Mouse (Mus musculus) E14TG2a.4 (cell line): ENCODE data around the gene Btbd16.
A peak's percentile ranks its signal among the peaks of the same experiment; 100 is the strongest.

ENCODE experiments used
- H3K27me3 ChIP-seq: 2 replicates; pipeline ENCODE4 v1.6.1; 2014; ENCODE audit warnings: low read length, control low read depth; ENCODE audit not compliant: insufficient read depth
- H3K36me3 ChIP-seq: 2 replicates; pipeline ENCODE4 v1.6.1; 2014; ENCODE audit warnings: low read length, control low read depth; ENCODE audit not compliant: insufficient read depth
- H3K4me1 ChIP-seq: replicated peaks from 2 replicates; pipeline ENCODE4 v1.6.1; 2014; ENCODE audit warnings: low read depth, low read length, control low read depth
- H3K4me3 ChIP-seq: replicated peaks from 2 replicates; pipeline ENCODE4 v1.5.1; 2014; ENCODE audit warnings: mild to moderate bottlenecking, low read length
- H3K9me3 ChIP-seq: 2 replicates; pipeline ENCODE4 v1.6.1; 2014; ENCODE audit warnings: low read length, control low read depth
- CTCF ChIP-seq: conservative IDR thresholded peaks from 2 replicates; pipeline ENCODE4 v1.5.1; 2014; ENCODE audit warnings: low read length
- NANOG ChIP-seq: IDR thresholded peaks from 2 replicates; pipeline ENCODE4 v1.6.1; 2014; ENCODE audit warnings: borderline replicate concordance, low read length, mixed read lengths
- POU5F1 ChIP-seq: IDR thresholded peaks from 2 replicates; pipeline ENCODE4 v1.6.1; 2014; ENCODE audit warnings: low read length, borderline replicate concordance

The Btbd16 gene

GRCm38 (mm10) chr7:130834299-130834698 lies 60.4 kb downstream of the Btbd16 start:
- Histone ChIP-seq H3K4me1 (peaks cover 53% of the 10 kb centered on the region), H3K4me3 (no peak overlapping the region), H3K9me3 (no peaks in the 10 kb centered on the region), H3K27me3 (peaks cover 26% of the 10 kb centered on the region), H3K36me3 (no peaks in the 10 kb centered on the region)
- TF ChIP-seq NANOG, result no peak

GRCm38 (mm10) chr7:130834958-130835861 lies 61.3 kb downstream of the Btbd16 start:
- Histone ChIP-seq H3K4me1 (peaks cover 46% of the 10 kb centered on the region), H3K9me3 (no peaks in the 10 kb centered on the region)
- TF ChIP-seq POU5F1 (no peak), CTCF (no peak), NANOG (no peak)

GRCm38 (mm10) chr7:130836066-130836465 lies 62.2 kb downstream of the Btbd16 start:
- H3K27me3 ChIP-seq, result peaks cover 26% of the 10 kb centered on the region
- no peaks in the 10 kb centered on the region for H3K36me3 ChIP-seq
- H3K4me1 ChIP-seq, result peaks cover 42% of the 10 kb centered on the region
- H3K9me3 ChIP-seq, result no peaks in the 10 kb centered on the region
- no peak overlapping the region for H3K4me3 ChIP-seq
- no peak for TF ChIP-seq NANOG
- no peak for TF ChIP-seq CTCF
- TF ChIP-seq POU5F1, result no peak

More at GRCm38 (mm10) chr7:130834958-130835861, 61.3 kb downstream of the Btbd16 start:
- H3K36me3 ChIP-seq, result no peaks in the 10 kb centered on the region
- peaks cover 26% of the 10 kb centered on the region for H3K27me3 ChIP-seq
- no peak overlapping the region for H3K4me3 ChIP-seq

GRCm38 (mm10) chr7:130837941-130838657 lies 64.2 kb downstream of the Btbd16 start:
- H3K27me3 ChIP-seq, result peaks cover 20% of the 10 kb centered on the region
- no peaks in the 10 kb centered on the region for H3K36me3 ChIP-seq
- peaks cover 44% of the 10 kb centered on the region for H3K4me1 ChIP-seq
- no peaks in the 10 kb centered on the region for H3K9me3 ChIP-seq
- H3K4me3 ChIP-seq, result no peak overlapping the region
- TF ChIP-seq NANOG, result no peak
- no peak for TF ChIP-seq POU5F1
- TF ChIP-seq CTCF, result no peak

GRCm38 (mm10) chr7:130838658-130839025 lies 64.8 kb downstream of the Btbd16 start:
- Histone ChIP-seq H3K27me3 (peaks cover 14% of the 10 kb centered on the region), H3K36me3 (no peaks in the 10 kb centered on the region), H3K9me3 (no peaks in the 10 kb centered on the region), H3K4me1 (peaks cover 46% of the 10 kb centered on the region), H3K4me3 (no peak overlapping the region)
- TF ChIP-seq POU5F1 (no peak), NANOG (no peak), CTCF (no peak)

- H3K27me3 ChIP-seq, result peaks cover 10% of the 10 kb centered on the region
- no peaks in the 10 kb centered on the region for H3K36me3 ChIP-seq
- peaks cover 43% of the 10 kb centered on the region for H3K4me1 ChIP-seq
- no peaks in the 10 kb centered on the region for H3K9me3 ChIP-seq
- TF ChIP-seq POU5F1 (no peak), CTCF (no peak), NANOG (no peak)
- H3K4me3 ChIP-seq, result no peak overlapping the region
Observed at GRCm38 (mm10) chr7:130839380-130840100, 65.7 kb downstream of the Btbd16 start.

GRCm38 (mm10) chr7:130847164-130847718 lies 73.4 kb downstream of the Btbd16 start:
- Histone ChIP-seq H3K4me3 (peak overlapping the region; percentile 3; the same call in 1 of the 2 replicates), H3K36me3 (no peaks in the 10 kb centered on the region), H3K4me1 (peaks cover 27% of the 10 kb centered on the region), H3K9me3 (no peaks in the 10 kb centered on the region), H3K27me3 (peaks cover 14% of the 10 kb centered on the region; the same call in 1 of the 2 replicates)
- TF ChIP-seq POU5F1 (no peak), NANOG (no peak), CTCF (no peak)

GRCm38 (mm10) chr7:130854684-130855292 lies 80.9 kb downstream of the Btbd16 start:
- Histone ChIP-seq H3K9me3 (no peaks in the 10 kb centered on the region), H3K36me3 (no peaks in the 10 kb centered on the region), H3K27me3 (peaks cover 9% of the 10 kb centered on the region), H3K4me3 (no peak overlapping the region), H3K4me1 (peaks cover 24% of the 10 kb centered on the region)
- TF ChIP-seq CTCF (no peak), POU5F1 (no peak), NANOG (no peak)
